Mouse (Mus musculus) heart, embryonic 14.5 days (tissue): ENCODE results near the gene Lrrfip1. TPM values are rescaled to one million over a fixed set of nuclear protein-coding genes. Genes with fewer than 3 reads are reported as not detected.

Experiments used
- ATAC-seq: fragments of 200-750 bp; cut with Nextera tagmentation; 2 replicates; pipeline ENCODE4 v1.8.0; 2017; ENCODE audit warnings: low read depth, moderate TSS enrichment; ENCODE audit not compliant: insufficient number of reproducible peaks, insufficient read depth, low FRiP score
- H3K27ac ChIP-seq, 2 experiments: fragments of 200-500 bp in 1 of 2; fragments of 300-500 bp in 1 of 2; sonication (generic) in 1 of 2; replicated peaks in 1 of 2; 2 replicates each; pipeline ENCODE4 v1.5.1; 2012 to 2014; ENCODE audit warnings: low read depth in 2 of 2, low read length in 2 of 2, control low read depth in 1 of 2, mild to moderate bottlenecking in 1 of 2, mixed read lengths in 1 of 2; ENCODE audit not compliant: control insufficient read depth in 1 of 2, insufficient read depth in 1 of 2
- H3K27me3 ChIP-seq: fragments of 300-500 bp; sonication (generic); 2 replicates; pipeline ENCODE4 v1.6.1; 2014; ENCODE audit warnings: mild to moderate bottlenecking, low read length, control low read depth; ENCODE audit not compliant: control insufficient read depth, insufficient read depth
- H3K36me3 ChIP-seq: fragments of 300-500 bp; sonication (generic); 2 replicates; pipeline ENCODE4 v1.6.1; 2014; ENCODE audit warnings: mild to moderate bottlenecking, control low read depth, low read length, mixed read lengths; ENCODE audit not compliant: control insufficient read depth, insufficient read depth
- H3K4me1 ChIP-seq, 2 experiments: fragments of 200-500 bp in 1 of 2; fragments of 300-500 bp in 1 of 2; sonication (generic) in 1 of 2; 2 replicates each; pipeline ENCODE4 v1.6.1; 2012 to 2014; ENCODE audit warnings: low read length in 2 of 2, control low read depth in 1 of 2, mixed read lengths in 1 of 2; ENCODE audit not compliant: control insufficient read depth in 2 of 2, insufficient read depth in 2 of 2
- H3K4me2 ChIP-seq: fragments of 300-500 bp; sonication (generic); 2 replicates; pipeline ENCODE4 v1.6.1; 2014; ENCODE audit warnings: mild to moderate bottlenecking, low read length
- H3K4me3 ChIP-seq, 2 experiments: fragments of 200-500 bp in 1 of 2; fragments of 300-500 bp in 1 of 2; sonication (generic) in 1 of 2; 2 replicates each; pipeline ENCODE4 v1.5.1; 2012 to 2014; ENCODE audit warnings: low read length in 2 of 2, mild to moderate bottlenecking in 2 of 2, control low read depth in 1 of 2, low read depth in 1 of 2, moderate library complexity in 1 of 2; ENCODE audit not compliant: control insufficient read depth in 1 of 2, insufficient read depth in 1 of 2
- H3K9ac ChIP-seq: fragments of 300-500 bp; sonication (generic); 2 replicates; pipeline ENCODE4 v1.6.1; 2014; ENCODE audit warnings: mild to moderate bottlenecking, low read length
- H3K9me3 ChIP-seq: fragments of 300-500 bp; sonication (generic); 2 replicates; pipeline ENCODE4 v1.6.1; 2016; ENCODE audit warnings: low read length, control low read depth; ENCODE audit not compliant: control insufficient read depth
- WGBS: fragments of 180-500 bp; shearing (Covaris S2); extraction: QIAGEN DNeasy Blood & Tissue Kit; methylation state at CpG from one replicate; pipeline ENCODE4 v1.1.7; 2014; 5-methylcytosine and 5-hydroxymethylcytosine counted together
- polyA plus RNA-seq: library from polyadenylated mRNA; unstranded; fragments of >200 nt; fragmentation: Nextera tagmentation; extraction: Ambion mirVana; gene quantifications from 2 replicates; pipeline ENCODE4 v1.2.1, GENCODE M21; 2014

Lrrfip1 gene
- polyA plus RNA-seq, 1 experiment from 2014 or later, result 151 TPM

GRCm38 (mm10) chr1:91006037-91006436, 7.5 kb downstream of the Lrrfip1 start:
- 68% methylated on average over 5 of the region's 5 CpGs for WGBS
- peak overlapping the region; percentile 2; the same call in 1 of the 2 replicates for H3K9ac ChIP-seq
- no peaks in the 10 kb centered on the region for H3K9me3 ChIP-seq
- ATAC-seq, result no peak
- no peak overlapping the region for H3K4me3 ChIP-seq
- no peak overlapping the region for H3K4me2 ChIP-seq
- peaks cover 8% of the 10 kb centered on the region; the same call in 1 of the 2 replicates for H3K36me3 ChIP-seq
- H3K27ac ChIP-seq, result peak overlapping the region in 1 of 2 experiments; percentile 49; a peak in 1 of 4 replicates
- H3K27me3 ChIP-seq, result no peaks in the 10 kb centered on the region
- peaks cover 52 to 86% of the 10 kb centered on the region in 2 experiments for H3K4me1 ChIP-seq

DNA sequence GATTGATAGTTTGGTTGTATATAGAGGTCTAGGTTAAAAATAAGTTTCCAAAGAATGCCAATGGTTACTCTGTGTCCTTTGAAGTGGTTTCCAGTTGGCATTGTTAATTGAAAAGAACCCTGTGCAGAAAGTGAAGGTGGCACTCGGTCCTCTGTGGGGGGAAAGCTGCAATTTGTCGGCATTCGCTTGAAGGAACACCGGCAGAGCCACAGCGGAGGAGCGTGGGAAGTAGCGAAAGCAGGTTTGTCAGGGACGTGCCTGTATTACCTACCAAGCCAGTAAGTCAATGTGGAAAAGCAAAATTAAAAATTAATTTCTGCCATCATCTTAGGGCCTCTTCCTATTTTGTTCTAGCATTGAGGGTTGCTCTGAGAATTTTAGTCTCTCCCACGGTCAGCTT, 8.2 kb downstream of the Lrrfip1 start:
- ATAC-seq, result no peak
- 78% methylated on average over 9 of the region's 9 CpGs for WGBS
- Histone ChIP-seq H3K27me3 (no peaks in the 10 kb centered on the region), H3K4me3 (no peak overlapping the region), H3K4me2 (no peak overlapping the region), H3K36me3 (peaks cover 8% of the 10 kb centered on the region; the same call in 1 of the 2 replicates), H3K27ac (peak overlapping the region in 1 of 2 experiments; percentile 49; a peak in 2 of 4 replicates), H3K9ac (peak overlapping the region; percentile 2; the same call in 1 of the 2 replicates), H3K9me3 (no peaks in the 10 kb centered on the region), H3K4me1 (peaks cover 52 to 86% of the 10 kb centered on the region in 2 experiments)

GRCm38 (mm10) chr1:91008147-91008682, 9.7 kb downstream of the Lrrfip1 start:
- Histone ChIP-seq H3K9ac (peak overlapping the region; percentile 61), H3K4me1 (peaks cover 53 to 86% of the 10 kb centered on the region in 2 experiments)
- no peak for ATAC-seq

GRCm38 (mm10) chr1:91008746-91009145, 10.2 kb downstream of the Lrrfip1 start:
- Histone ChIP-seq H3K9me3 (no peaks in the 10 kb centered on the region), H3K4me1 (peaks cover 55 to 86% of the 10 kb centered on the region in 2 experiments), H3K9ac (peak overlapping the region; percentile 61), H3K27ac (peak overlapping the region; percentile 30 to 97), H3K4me3 (no peak overlapping the region), H3K4me2 (peak overlapping the region; percentile 6; the same call in 1 of the 2 replicates), H3K36me3 (no peaks in the 10 kb centered on the region), H3K27me3 (no peaks in the 10 kb centered on the region)
- 71% methylated on average over 9 of the region's 9 CpGs for WGBS
- no peak for ATAC-seq

More at GRCm38 (mm10) chr1:91008147-91008682, 9.7 kb downstream of the Lrrfip1 start:
- Histone ChIP-seq H3K27ac (peak overlapping the region; percentile 30 to 97), H3K36me3 (no peaks in the 10 kb centered on the region), H3K4me2 (peak overlapping the region; percentile 6; the same call in 1 of the 2 replicates), H3K27me3 (no peaks in the 10 kb centered on the region), H3K9me3 (no peaks in the 10 kb centered on the region), H3K4me3 (no peak overlapping the region)
- WGBS, result 76% methylated on average over 14 of the region's 14 CpGs

DNA sequence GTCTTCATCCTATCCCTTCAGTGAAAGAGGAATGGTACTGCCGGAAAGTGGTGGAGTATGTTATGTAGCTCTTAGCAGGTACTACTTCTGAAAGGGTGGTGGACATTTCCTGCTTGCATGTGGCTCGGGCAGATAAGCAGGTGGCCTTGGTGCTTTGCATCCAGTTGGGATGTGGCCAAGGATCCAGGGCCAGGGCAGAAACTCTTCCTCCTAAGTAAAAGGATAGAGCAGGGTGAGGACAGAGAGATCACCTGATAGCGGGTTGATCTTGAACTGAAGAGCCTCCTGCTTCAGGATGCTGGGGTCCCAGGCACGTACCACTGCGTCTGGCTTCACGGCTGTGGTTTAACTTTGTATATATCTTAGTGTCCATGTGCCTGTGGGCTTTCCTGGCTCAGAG, 10.7 kb downstream of the Lrrfip1 start:
- Histone ChIP-seq H3K9ac (peak overlapping the region; percentile 61; the same call in 1 of the 2 replicates), H3K27me3 (no peaks in the 10 kb centered on the region), H3K4me2 (0 out of 2 replicates have a peak overlapping the region, but pooled peaks have one; percentile 6), H3K27ac (peak overlapping the region; percentile 9 to 97; a peak in 3 of 4 replicates), H3K9me3 (no peaks in the 10 kb centered on the region), H3K4me3 (no peak overlapping the region), H3K36me3 (no peaks in the 10 kb centered on the region), H3K4me1 (peaks cover 58 to 86% of the 10 kb centered on the region in 2 experiments)
- no peak for ATAC-seq
- WGBS, result 58% methylated on average over 6 of the region's 6 CpGs

GRCm38 (mm10) chr1:91010216-91010615, 11.7 kb downstream of the Lrrfip1 start:
- ATAC-seq, result no peak
- H3K4me1 ChIP-seq, result peaks cover 65 to 89% of the 10 kb centered on the region in 2 experiments
- no peaks in the 10 kb centered on the region for H3K36me3 ChIP-seq
- H3K9me3 ChIP-seq, result no peaks in the 10 kb centered on the region
- no peak overlapping the region for H3K4me3 ChIP-seq
- peak overlapping the region; percentile 61 for H3K9ac ChIP-seq
- no peak overlapping the region for H3K4me2 ChIP-seq
- H3K27ac ChIP-seq, result peak overlapping the region; percentile 42 to 97; a peak in 3 of 4 replicates
- WGBS, result 47% methylated on average over 7 of the region's 7 CpGs
- H3K27me3 ChIP-seq, result no peaks in the 10 kb centered on the region

DNA sequence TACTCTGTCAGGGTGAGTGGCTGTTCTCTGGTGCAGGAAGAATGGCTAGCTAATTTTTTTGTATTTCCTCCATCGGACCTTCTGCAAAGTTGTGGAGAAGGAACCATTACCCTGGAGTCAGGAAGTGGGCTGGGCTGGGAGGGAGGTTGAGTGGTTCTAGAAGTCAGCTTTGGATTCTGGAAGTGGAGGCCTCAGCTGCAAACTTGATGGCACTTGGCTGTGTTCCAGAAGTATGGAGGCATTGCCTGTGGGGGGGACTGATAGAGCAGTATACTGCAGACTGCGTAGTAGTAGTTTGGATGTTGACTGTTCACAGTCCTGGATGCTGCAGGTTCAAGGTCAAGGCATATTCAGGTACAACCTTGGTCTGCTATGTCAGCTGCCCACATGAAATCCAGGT, 12.2 kb downstream of the Lrrfip1 start:
- H3K9ac ChIP-seq, result peak overlapping the region; percentile 61
- H3K4me3 ChIP-seq, result no peak overlapping the region
- WGBS, result 39% methylated on average over 2 of the region's 2 CpGs
- 0 out of 2 replicates have a peak overlapping the region, but pooled peaks have one; percentile 8 for H3K4me2 ChIP-seq
- H3K27me3 ChIP-seq, result no peaks in the 10 kb centered on the region
- H3K36me3 ChIP-seq, result no peaks in the 10 kb centered on the region
- ATAC-seq, result no peak
- no peaks in the 10 kb centered on the region for H3K9me3 ChIP-seq
- peaks cover 66 to 92% of the 10 kb centered on the region in 2 experiments for H3K4me1 ChIP-seq
- H3K27ac ChIP-seq, result peak overlapping the region; percentile 77 to 97
